Mouse (Mus musculus) heart, postnatal 0 days (tissue): ENCODE results near the gene Nup107. TPM values are rescaled to one million over a fixed set of nuclear protein-coding genes. Genes with fewer than 3 reads are reported as not detected.

Experiments
- ATAC-seq: fragments of 200-750 bp; cut with Nextera tagmentation; 2 replicates; pipeline ENCODE4 v1.8.0; 2017; ENCODE audit warnings: low read depth, moderate number of reproducible peaks, moderate library complexity; ENCODE audit not compliant: insufficient read depth
- DNase-seq: peaks from one replicate; pipeline ENCODE4 v3.0.0-alpha.2; 2016; ENCODE audit warnings: low spot score
- H3K27ac ChIP-seq: fragments of 300-500 bp; sonication (generic); 2 replicates; pipeline ENCODE4 v1.5.1; 2014; ENCODE audit warnings: low read depth, mild to moderate bottlenecking
- H3K27me3 ChIP-seq: fragments of 300-500 bp; sonication (generic); 2 replicates; pipeline ENCODE4 v1.6.1; 2014; ENCODE audit warnings: low read length, mixed read lengths; ENCODE audit not compliant: control insufficient read depth, insufficient read depth
- H3K36me3 ChIP-seq: fragments of 300-500 bp; sonication (generic); replicated peaks from 2 replicates; pipeline ENCODE4 v1.6.1; 2014; ENCODE audit warnings: low read length, mixed read lengths; ENCODE audit not compliant: control insufficient read depth, insufficient read depth
- H3K4me1 ChIP-seq: fragments of 300-500 bp; sonication (generic); 2 replicates; pipeline ENCODE4 v1.6.1; 2014; ENCODE audit warnings: antibody characterized with exemption; ENCODE audit not compliant: control insufficient read depth, insufficient read depth
- H3K4me2 ChIP-seq: fragments of 300-500 bp; sonication (generic); 2 replicates; pipeline ENCODE4 v1.6.1; 2014; ENCODE audit warnings: low read depth, mild to moderate bottlenecking, low read length, moderate library complexity
- H3K4me3 ChIP-seq: fragments of 300-500 bp; sonication (generic); 2 replicates; pipeline ENCODE4 v1.5.1; 2014; ENCODE audit warnings: low read depth, low read length
- H3K9ac ChIP-seq: fragments of 300-500 bp; sonication (generic); replicated peaks from 2 replicates; pipeline ENCODE4 v1.6.1; 2014; ENCODE audit warnings: low read depth, low read length, mixed read lengths
- H3K9me3 ChIP-seq: fragments of 300-500 bp; sonication (generic); replicated peaks from 2 replicates; pipeline ENCODE4 v1.6.1; 2016; ENCODE audit warnings: low read length; ENCODE audit not compliant: control insufficient read depth
- CTCF ChIP-seq: IDR thresholded peaks from 2 replicates; pipeline ENCODE4 v1.5.1; 2016; ENCODE audit warnings: antibody characterized with exemption, control low read depth, low read depth
- EP300 ChIP-seq: IDR thresholded peaks from 2 replicates; pipeline ENCODE4 v1.6.1; 2016; ENCODE audit warnings: antibody characterized with exemption, low read depth
- WGBS: fragments of 180-500 bp; shearing (Covaris S2); extraction: QIAGEN DNeasy Blood & Tissue Kit; methylation state at CpG from one replicate; pipeline ENCODE4 v1.1.7; 2014; 5-methylcytosine and 5-hydroxymethylcytosine counted together
- polyA plus RNA-seq: library from polyadenylated mRNA; unstranded; fragments of >200 nt; fragmentation: Nextera tagmentation; extraction: Ambion mirVana; gene quantifications from 2 replicates; pipeline ENCODE4 v1.2.1, GENCODE M21; 2015
- total RNA-seq: library from RNA; depleted of rRNA; stranded (reverse); fragments of >200 nt; gene quantifications from 2 replicates; pipeline ENCODE4 v1.2.3, GENCODE M21; 2014; ENCODE audit warnings: low replicate concordance

Nup107 gene
- total and polyA plus RNA-seq, 2 experiments from 2014 or later, result 18.6 to 23.6 TPM

DNA sequence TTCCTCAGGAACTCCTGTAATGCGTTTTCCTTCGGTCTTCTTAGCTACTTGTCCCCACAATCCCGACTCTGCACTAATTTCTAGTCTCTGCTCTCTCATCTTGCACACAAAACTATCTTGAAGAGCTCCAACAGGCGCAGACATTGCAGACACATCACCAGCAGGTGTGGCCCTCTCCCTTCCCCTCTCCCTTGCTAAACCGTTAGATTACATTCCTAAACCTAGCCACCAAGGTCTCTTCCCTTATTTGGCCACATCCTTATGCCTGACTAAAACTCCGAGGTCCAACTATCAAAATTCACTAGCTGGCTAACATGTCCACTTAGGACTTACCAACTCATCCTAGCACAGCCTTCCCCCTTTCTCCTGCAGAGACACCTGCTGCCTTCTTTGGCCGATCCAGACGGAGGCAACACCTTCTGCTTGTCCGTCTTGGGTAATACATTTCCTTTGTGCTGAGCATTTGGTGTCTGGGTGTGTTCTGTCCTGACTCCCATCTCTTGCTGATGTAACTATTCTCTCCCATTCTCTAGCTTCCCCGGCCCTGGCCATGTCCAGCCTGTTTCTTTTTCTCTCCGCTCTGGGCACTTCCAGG is 1.0 kb upstream of the Nup107 start:
- peak overlapping the region; percentile 85 for H3K27ac ChIP-seq
- peak overlapping the region; percentile 96; the same call in 1 of the 2 replicates for H3K4me3 ChIP-seq
- TF ChIP-seq CTCF (no peak), EP300 (no peak)
- peak; percentile 24 for DNase-seq
- peak overlapping the region; percentile 70 for H3K4me2 ChIP-seq
- H3K27me3 ChIP-seq, result no peaks in the 10 kb centered on the region
- H3K4me1 ChIP-seq, result peaks cover 15% of the 10 kb centered on the region
- 44% methylated on average over 11 of the region's 11 CpGs for WGBS
- peak overlapping the region; percentile 60; the same call in 1 of the 2 replicates for H3K9ac ChIP-seq
- H3K36me3 ChIP-seq, result no peaks in the 10 kb centered on the region
- 0 out of 2 replicates have a peak, but pooled peaks cover 5% of the 10 kb centered on the region for H3K9me3 ChIP-seq
- no peak for ATAC-seq

DNA sequence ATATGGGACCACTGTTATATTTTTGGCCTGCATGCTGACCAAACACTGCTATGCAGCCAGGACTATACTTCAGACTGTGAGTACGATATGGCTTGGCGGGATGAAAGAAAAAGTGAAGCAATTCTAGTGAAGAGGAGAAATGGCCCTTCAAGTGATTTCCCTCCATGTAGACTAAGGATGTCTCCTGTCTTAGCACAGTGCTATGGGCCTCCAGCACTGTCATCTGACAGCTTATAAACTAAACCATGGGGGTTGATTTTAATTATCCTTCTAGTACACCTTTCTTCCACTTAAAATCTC is 1.4 kb downstream of the Nup107 start:
- Histone ChIP-seq H3K4me1 (peaks cover 15% of the 10 kb centered on the region), H3K9me3 (0 out of 2 replicates have a peak, but pooled peaks cover under 1% of the 10 kb centered on the region), H3K36me3 (peaks cover 20% of the 10 kb centered on the region), H3K4me2 (peak overlapping the region; percentile 98; the same call in 1 of the 2 replicates), H3K27me3 (no peaks in the 10 kb centered on the region), H3K27ac (no peak overlapping the region), H3K4me3 (no peak overlapping the region), H3K9ac (peak overlapping the region; percentile 84; the same call in 1 of the 2 replicates)
- ATAC-seq (no peak), DNase-seq (no peak)
- 87% methylated on average over 2 of the region's 2 CpGs for WGBS
- TF ChIP-seq EP300, result no peak

DNA sequence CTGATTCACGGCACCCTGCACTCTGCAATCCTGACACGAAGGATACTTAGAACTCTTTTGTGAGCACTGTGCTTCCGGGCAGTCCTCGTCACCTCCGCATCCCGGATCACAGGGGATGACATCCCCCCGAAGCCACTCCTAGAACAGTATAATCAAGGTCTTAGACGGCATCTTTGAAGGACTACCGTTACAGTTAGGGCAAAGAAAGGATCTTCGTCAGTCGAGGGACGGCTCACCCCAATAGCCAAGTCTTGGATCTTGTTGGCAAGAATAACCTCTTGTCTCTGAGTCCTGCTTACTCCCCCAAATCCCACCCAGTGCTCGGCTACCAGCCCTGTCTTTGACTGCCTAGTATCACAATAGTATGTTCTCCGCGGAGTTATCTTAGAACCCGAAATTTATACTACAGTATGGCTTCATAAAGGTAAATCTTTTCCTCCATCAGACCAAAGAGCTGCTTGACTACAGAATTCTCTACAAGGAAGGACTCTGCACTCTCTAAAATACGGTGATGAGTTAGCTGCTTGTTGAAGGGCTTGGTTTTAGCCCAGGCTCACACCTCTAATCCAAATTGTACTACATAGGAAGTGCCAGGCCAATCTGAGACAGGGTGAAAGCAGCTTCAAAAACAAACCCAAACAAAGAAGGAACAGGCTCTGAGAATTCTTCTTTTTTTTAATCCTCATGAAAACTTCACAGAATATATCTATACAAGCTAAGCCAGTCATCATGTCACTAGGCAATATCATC is 1.9 kb downstream of the Nup107 start:
- Histone ChIP-seq H3K9ac (no peak overlapping the region), H3K27ac (no peak overlapping the region), H3K27me3 (no peaks in the 10 kb centered on the region), H3K4me3 (no peak overlapping the region), H3K4me1 (peaks cover 15% of the 10 kb centered on the region), H3K36me3 (peaks cover 25% of the 10 kb centered on the region), H3K4me2 (no peak overlapping the region), H3K9me3 (no peaks in the 10 kb centered on the region)
- WGBS, result 90% methylated on average over 17 of the region's 17 CpGs
- TF ChIP-seq CTCF (no peak), EP300 (no peak)
- no peak for DNase-seq
- no peak for ATAC-seq

DNA sequence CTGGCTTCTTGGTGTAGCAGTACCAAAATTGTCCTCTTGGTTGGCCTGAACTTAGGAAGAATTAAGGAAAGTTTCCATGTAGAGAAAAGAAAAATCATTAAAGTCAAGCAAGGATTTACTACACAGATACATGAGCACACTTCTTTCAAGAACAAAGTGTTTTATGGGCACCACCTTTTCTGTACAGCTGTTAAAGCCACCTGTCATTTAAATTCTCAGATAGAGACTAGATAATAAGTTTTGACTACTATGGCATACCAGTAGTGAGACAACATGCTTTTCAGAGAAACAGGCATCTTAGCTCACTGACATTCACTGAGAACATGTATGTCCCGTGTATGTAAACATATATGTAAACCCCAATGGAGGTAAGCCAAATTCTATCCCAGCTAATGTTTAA is 2.5 kb downstream of the Nup107 start:
- Histone ChIP-seq H3K27me3 (no peaks in the 10 kb centered on the region), H3K36me3 (peaks cover 31% of the 10 kb centered on the region), H3K4me3 (no peak overlapping the region), H3K9me3 (no peaks in the 10 kb centered on the region), H3K27ac (no peak overlapping the region), H3K4me1 (peaks cover 15% of the 10 kb centered on the region), H3K4me2 (no peak overlapping the region), H3K9ac (no peak overlapping the region)
- 95% methylated on average over 1 of the region's 1 CpGs for WGBS
- TF ChIP-seq CTCF (no peak), EP300 (no peak)
- no peak for ATAC-seq
- no peak for DNase-seq

DNA sequence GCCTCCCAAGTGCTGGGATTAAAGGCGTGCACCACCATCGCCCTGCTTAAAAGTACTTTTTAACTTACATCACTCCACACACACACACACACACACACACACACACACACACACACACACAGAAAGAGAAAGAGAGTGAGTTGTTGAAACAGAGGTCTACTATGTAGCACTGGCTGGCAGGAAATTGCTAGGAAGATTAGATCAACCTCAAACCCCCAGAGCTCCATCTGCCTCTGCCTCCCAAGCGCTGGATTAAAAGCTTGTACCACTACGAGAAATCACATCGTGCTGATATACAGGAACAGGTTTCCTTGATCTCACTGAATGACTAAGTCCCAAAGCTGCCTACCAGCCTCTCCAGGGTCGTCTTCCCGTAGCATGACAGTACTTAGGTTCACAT is 7.9 kb downstream of the Nup107 start:
- no peaks in the 10 kb centered on the region for H3K9me3 ChIP-seq
- DNase-seq (no peak), ATAC-seq (no peak)
- 86% methylated on average over 7 of the region's 7 CpGs for WGBS
- H3K27ac ChIP-seq, result no peak overlapping the region
- H3K4me3 ChIP-seq, result no peak overlapping the region
- H3K4me2 ChIP-seq, result no peak overlapping the region
- H3K36me3 ChIP-seq, result peaks cover 75% of the 10 kb centered on the region
- H3K4me1 ChIP-seq, result no peaks in the 10 kb centered on the region
- no peaks in the 10 kb centered on the region for H3K27me3 ChIP-seq
- H3K9ac ChIP-seq, result no peak overlapping the region
- no peak for TF ChIP-seq CTCF
- TF ChIP-seq EP300, result no peak
